Mouse (Mus musculus): ENCODE results near the gene Bex6. TPM values are rescaled to one million over a fixed set of nuclear protein-coding genes. Genes with fewer than 3 reads are reported as not detected.
A peak's percentile ranks its signal among the peaks of the same experiment; 100 is the strongest.

Bex6 gene
- not detected in 2 replicates for polyA plus RNA-seq (2016; fragmentation: Nextera tagmentation; extraction: Ambion mirVana)

DNA sequence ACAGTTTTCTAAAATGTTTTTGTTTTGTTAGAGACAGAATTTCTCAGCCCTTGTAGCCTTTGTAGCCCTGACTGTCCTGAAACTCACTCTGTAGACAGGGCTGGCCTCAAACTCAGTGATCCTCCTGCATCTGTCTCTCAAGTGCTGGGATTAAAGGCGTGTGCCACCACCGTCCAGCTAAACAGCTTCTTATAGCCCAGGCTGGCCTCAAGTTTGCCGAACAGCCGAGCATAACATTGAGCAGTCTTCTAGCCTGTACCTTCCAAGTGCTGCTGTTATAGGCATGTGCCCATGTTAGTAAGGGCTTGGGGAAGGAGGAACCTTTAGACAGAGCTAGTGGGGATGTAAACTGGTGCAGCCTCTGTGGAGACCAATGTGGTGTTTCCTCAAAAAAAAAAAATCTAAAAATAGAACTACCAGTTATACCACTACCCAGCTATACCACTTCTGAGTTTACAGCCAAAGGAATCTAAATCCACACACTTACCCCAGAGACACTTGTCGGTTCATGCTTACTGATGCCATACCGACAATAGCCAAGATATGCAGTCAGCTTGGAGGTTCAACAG lies at the start of gene Bex6:
TSS of gene Bex6 (plus strand) at position 491 of the 569 bp plus-strand sequence.
- no peaks in the 10 kb centered on the region for H3K36me3 ChIP-seq
- no peak for ATAC-seq (ENCODE audit: low FRiP score, low read depth)
- H3K4me3 ChIP-seq = no peak within 1 kb of the TSS
- H3K4me2 ChIP-seq (replicated peaks) = no peak within 1 kb of the TSS
- peaks cover 5% of the 10 kb centered on the region; the same call in 1 of the 2 replicates for H3K4me1 ChIP-seq
- no peaks in the 10 kb centered on the region for H3K27me3 ChIP-seq
- H3K9ac ChIP-seq (replicated peaks) = no peak within 1 kb of the TSS
- no peak within 1 kb of the TSS for H3K27ac ChIP-seq (replicated peaks)
- 89% methylated on average over 6 of the region's 6 CpGs for WGBS
- H3K9me3 ChIP-seq = no peaks in the 10 kb centered on the region

DNA sequence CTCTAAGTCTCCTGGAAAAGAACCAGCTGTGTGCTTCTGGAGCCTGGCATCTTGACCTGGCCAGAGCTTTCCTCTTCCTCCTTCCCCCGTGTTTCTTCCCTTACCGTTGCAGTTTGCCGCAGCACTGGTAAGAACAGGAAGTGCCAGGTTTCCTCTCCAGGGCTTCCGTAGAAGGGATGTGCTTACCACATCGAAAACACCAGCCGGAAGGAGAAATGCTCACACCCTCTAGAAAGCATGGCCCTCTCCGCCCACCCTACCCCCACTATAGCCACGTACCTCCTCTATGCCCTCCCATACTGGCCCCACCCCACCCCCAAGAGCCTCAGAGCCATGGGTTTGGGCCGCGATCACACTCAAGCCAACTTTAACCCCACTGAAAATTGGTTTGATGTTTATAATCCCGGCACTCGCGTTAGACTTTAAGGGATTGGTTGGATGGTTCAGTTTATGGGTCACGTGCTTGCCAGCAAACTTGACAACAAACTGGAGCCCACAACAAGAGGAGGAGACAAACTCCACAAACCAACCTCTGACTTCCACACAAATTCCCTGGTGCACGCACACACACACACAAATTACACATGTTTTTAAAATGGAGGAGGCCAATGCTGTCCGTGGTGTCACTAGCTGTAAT lies 49.3 kb upstream of the Bex6 start:
- no peak overlapping the region for H3K27ac ChIP-seq (replicated peaks)
- H3K4me1 ChIP-seq = no peaks in the 10 kb centered on the region
- H3K4me3 ChIP-seq = no peak overlapping the region
- ATAC-seq (ENCODE audit: low FRiP score, low read depth) = no peak
- H3K27me3 ChIP-seq = no peaks in the 10 kb centered on the region
- no peaks in the 10 kb centered on the region for H3K36me3 ChIP-seq
- no peak overlapping the region for H3K4me2 ChIP-seq (replicated peaks)
- H3K9ac ChIP-seq (replicated peaks) = no peak overlapping the region
- 78% methylated on average over 16 of the region's 16 CpGs for WGBS
- no peaks in the 10 kb centered on the region for H3K9me3 ChIP-seq

DNA sequence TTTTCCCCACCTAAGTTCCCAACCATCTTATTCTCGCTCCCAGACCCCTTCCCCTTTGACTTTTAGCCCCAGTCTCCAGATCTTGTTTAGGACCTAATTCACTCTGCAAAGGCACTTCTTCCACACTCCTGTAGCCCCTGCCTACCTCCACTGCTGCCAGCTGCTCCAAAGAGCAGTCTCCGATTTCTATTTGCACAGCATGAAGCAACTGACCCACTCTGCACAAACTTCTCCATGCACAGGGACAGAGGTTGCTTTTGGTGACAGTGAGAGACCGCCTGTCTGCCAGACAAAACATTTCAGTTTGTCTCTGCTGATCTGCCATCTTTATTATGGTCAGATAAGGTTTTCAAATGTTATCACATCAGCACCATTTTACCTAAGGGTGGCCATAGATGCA lies 46.5 kb upstream of the Bex6 start:
- Histone ChIP-seq H3K27ac (replicated peaks) (no peak overlapping the region), H3K9ac (replicated peaks) (no peak overlapping the region), H3K4me3 (no peak overlapping the region), H3K9me3 (no peaks in the 10 kb centered on the region), H3K27me3 (no peaks in the 10 kb centered on the region), H3K4me1 (no peaks in the 10 kb centered on the region), H3K4me2 (replicated peaks) (no peak overlapping the region), H3K36me3 (no peaks in the 10 kb centered on the region)
- no peak for ATAC-seq (ENCODE audit: low FRiP score, low read depth)
- 78% methylated on average over 3 of the region's 3 CpGs for WGBS

DNA sequence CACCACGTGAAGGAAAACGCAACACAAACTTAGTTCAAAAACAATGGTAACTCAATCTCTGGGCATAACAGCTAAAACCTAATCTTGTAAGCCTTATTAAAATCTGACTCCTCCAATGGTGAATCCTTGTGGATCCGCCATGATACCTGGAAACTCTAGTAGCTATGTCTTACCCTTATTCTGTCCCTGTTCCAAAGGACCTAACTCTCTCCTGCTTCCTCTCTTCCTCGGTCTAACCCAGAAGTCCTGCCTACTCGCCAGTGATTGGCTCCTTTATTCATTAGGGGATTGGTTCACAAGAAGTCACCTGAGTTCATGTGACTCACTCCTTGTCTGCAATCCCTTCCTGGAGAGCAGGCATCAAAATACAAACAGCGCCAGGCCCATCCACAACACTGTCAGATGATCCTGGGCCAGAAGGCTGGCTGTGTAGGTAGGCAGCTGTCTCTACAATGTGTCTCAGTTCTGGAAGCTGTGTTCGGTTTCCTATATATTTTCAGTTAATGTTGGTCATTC lies 43.7 kb upstream of the Bex6 start:
- no peak overlapping the region for H3K27ac ChIP-seq (replicated peaks)
- ATAC-seq (ENCODE audit: low FRiP score, low read depth) = no peak
- H3K4me1 ChIP-seq = no peaks in the 10 kb centered on the region
- no peak overlapping the region for H3K4me2 ChIP-seq (replicated peaks)
- H3K9ac ChIP-seq (replicated peaks) = no peak overlapping the region
- WGBS = 76% methylated on average over 7 of the region's 7 CpGs
- no peaks in the 10 kb centered on the region for H3K27me3 ChIP-seq
- H3K9me3 ChIP-seq = no peaks in the 10 kb centered on the region
- H3K36me3 ChIP-seq = no peaks in the 10 kb centered on the region
- H3K4me3 ChIP-seq = no peak overlapping the region

DNA sequence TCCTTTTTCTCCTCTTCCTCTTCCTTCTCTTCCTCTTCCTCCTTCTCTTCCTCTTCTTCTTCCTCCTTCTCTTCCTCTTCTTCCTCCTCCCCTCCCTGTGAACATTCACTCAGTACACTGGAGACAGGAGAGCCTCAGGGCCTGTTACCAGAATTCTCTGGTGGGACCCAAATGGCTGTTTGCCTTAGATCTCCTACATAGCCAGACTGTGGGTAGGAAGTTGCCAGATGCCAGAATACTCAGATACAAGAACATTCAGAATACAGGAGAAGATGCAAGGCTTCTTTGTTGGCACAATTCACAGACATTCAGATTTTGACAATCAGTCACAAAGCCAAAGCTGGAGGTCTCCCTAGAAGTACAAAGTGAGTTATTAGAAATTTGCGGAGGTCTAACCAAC lies 40.7 kb upstream of the Bex6 start:
- H3K27me3 ChIP-seq = no peaks in the 10 kb centered on the region
- H3K9me3 ChIP-seq = no peaks in the 10 kb centered on the region
- no peak overlapping the region for H3K27ac ChIP-seq (replicated peaks)
- 89% methylated on average over 1 of the region's 1 CpGs for WGBS
- ATAC-seq (ENCODE audit: low FRiP score, low read depth) = no peak
- H3K36me3 ChIP-seq = no peaks in the 10 kb centered on the region
- no peak overlapping the region for H3K9ac ChIP-seq (replicated peaks)
- H3K4me3 ChIP-seq = no peak overlapping the region
- H3K4me2 ChIP-seq (replicated peaks) = no peak overlapping the region
- H3K4me1 ChIP-seq = no peaks in the 10 kb centered on the region

DNA sequence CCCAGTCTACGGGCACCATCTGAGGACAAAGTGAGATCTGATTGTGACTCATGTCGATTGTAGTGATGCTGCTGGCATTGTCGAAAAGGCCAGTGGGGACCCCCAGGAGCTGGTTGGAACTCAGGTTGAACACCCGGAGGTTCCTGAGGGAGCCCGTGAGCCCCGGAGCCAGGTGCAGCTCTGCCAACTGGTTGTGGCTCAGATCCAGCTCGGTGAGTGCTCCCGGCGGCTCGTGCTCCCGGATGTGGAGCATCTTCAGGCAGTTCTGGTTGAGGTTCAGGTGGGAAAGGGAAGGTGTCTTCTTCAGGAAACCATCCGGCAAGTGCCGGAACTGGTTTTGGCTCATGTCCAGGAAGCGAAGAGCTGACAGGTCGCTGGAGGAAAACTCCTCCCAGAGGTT lies 35.9 kb upstream of the Bex6 start:
- H3K9me3 ChIP-seq = no peaks in the 10 kb centered on the region
- no peaks in the 10 kb centered on the region for H3K27me3 ChIP-seq
- no peaks in the 10 kb centered on the region for H3K36me3 ChIP-seq
- ATAC-seq (ENCODE audit: low FRiP score, low read depth) = no peak
- H3K4me3 ChIP-seq = no peak overlapping the region
- H3K4me2 ChIP-seq (replicated peaks) = no peak overlapping the region
- H3K27ac ChIP-seq (replicated peaks) = no peak overlapping the region
- H3K4me1 ChIP-seq = no peaks in the 10 kb centered on the region
- 96% methylated on average over 15 of the region's 15 CpGs for WGBS
- no peak overlapping the region for H3K9ac ChIP-seq (replicated peaks)

DNA sequence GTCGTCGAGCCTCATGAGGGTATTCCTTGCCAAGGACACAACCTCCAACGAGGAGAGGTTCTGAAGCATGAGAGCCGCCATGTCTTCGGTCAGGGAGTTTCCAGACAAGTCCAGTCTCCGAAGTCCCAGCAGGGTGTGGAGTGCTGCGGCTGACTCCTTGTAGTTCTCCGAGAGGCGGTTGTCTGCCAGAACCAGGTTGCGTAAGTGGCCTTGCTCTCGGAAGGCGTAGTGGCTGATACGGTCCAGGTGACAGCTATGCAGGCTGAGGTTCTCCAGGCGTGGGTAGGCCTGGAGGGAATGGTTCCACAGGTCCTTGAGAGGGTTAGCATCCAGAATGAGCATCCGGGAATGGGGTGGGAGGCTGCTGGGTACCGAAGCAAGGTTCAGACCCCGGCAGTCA lies 35.0 kb upstream of the Bex6 start:
- H3K27me3 ChIP-seq = no peaks in the 10 kb centered on the region
- no peak overlapping the region for H3K4me3 ChIP-seq
- no peaks in the 10 kb centered on the region for H3K9me3 ChIP-seq
- WGBS = 92% methylated on average over 17 of the region's 17 CpGs
- H3K4me2 ChIP-seq (replicated peaks) = no peak overlapping the region
- H3K36me3 ChIP-seq = no peaks in the 10 kb centered on the region
- H3K27ac ChIP-seq (replicated peaks) = no peak overlapping the region
- no peaks in the 10 kb centered on the region for H3K4me1 ChIP-seq
- no peak for ATAC-seq (ENCODE audit: low FRiP score, low read depth)
- H3K9ac ChIP-seq (replicated peaks) = no peak overlapping the region

DNA sequence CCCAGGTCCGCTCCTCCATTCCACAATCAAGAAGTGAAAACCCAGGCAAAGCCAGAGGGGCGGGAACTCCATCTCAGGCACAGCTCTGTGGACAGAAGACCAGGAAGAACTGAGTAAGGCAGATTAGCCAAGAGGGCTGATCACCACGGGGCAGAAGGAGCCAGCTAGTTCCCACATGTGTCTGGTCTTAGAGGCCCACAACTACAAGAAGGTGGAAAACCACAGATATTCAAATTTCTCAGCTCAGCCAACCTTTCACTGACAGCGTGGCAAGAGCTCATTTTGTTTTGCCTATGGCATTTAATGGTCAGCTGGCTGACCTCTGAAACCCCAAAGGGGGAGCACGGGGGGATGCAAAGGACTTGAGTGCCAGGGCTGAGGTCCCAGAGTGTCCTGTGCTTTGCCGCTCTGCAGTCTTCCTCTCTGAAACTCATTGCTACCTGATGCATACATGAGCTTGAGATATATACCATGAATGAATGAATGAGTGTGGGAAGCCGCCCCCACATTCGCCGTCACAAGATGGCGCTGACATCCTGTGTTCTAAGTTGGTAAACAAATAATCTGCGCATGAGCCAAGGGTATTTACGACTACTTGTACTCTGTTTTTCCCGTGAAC lies 31.9 kb upstream of the Bex6 start:
- no peaks in the 10 kb centered on the region for H3K27me3 ChIP-seq
- no peaks in the 10 kb centered on the region for H3K36me3 ChIP-seq
- 0 out of 2 replicates have a peak, but pooled peaks have one; percentile 23 for ATAC-seq (ENCODE audit: low FRiP score, low read depth)
- H3K9ac ChIP-seq (replicated peaks) = no peak overlapping the region
- no peak overlapping the region for H3K4me3 ChIP-seq
- no peaks in the 10 kb centered on the region for H3K4me1 ChIP-seq
- WGBS = 54% methylated on average over 12 of the region's 13 CpGs
- peak overlapping the region; percentile 34 for H3K4me2 ChIP-seq (replicated peaks)
- H3K9me3 ChIP-seq = no peaks in the 10 kb centered on the region
- no peak overlapping the region for H3K27ac ChIP-seq (replicated peaks)

DNA sequence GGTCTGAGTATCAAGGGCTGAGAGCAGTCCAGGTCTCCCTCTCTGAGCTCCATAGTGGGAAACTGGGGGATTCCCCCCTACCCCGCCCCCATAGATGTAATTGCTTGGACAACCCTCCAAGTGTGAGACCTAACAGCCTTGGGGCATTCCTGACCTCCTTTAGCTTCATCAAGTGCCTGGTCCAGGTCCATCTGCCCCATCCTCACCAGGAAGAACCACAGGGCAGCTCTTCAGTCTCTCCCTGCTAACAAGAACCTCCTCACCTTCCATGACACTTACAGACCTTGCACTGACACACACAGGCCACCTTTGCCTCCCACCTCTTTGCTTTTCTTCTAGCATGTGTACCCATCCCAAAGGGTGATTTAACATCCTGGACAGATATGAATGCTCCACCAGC lies 25.6 kb upstream of the Bex6 start:
- Histone ChIP-seq H3K27ac (replicated peaks) (no peak overlapping the region), H3K4me3 (no peak overlapping the region), H3K4me1 (no peaks in the 10 kb centered on the region), H3K27me3 (no peaks in the 10 kb centered on the region), H3K36me3 (no peaks in the 10 kb centered on the region), H3K4me2 (replicated peaks) (no peak overlapping the region), H3K9me3 (no peaks in the 10 kb centered on the region), H3K9ac (replicated peaks) (no peak overlapping the region)
- WGBS = 92% methylated on average over 1 of the region's 1 CpGs
- ATAC-seq (ENCODE audit: low FRiP score, low read depth) = no peak

DNA sequence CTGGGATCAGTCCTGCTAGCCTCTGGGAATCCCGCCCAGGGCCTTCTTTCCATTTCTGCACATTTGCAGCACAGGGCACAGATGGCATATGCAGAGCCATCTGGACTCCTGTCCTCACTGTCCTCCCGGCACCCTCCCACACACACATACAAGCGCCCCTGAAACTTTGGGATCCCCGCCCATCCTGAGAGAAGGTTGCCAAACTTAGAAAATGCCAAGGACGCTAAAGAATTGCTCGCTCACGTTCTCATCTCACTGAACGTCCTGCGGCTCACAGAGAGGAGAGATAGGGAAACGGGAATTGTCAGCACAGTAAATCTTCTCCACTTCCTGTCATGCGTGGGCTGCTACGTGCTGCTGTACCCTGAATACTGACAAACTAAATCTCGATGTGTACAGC lies 25.2 kb upstream of the Bex6 start:
- H3K4me3 ChIP-seq = no peak overlapping the region
- no peaks in the 10 kb centered on the region for H3K36me3 ChIP-seq
- no peak overlapping the region for H3K4me2 ChIP-seq (replicated peaks)
- no peak for ATAC-seq (ENCODE audit: low FRiP score, low read depth)
- WGBS = 88% methylated on average over 13 of the region's 13 CpGs
- H3K27ac ChIP-seq (replicated peaks) = no peak overlapping the region
- H3K9me3 ChIP-seq = no peaks in the 10 kb centered on the region
- H3K27me3 ChIP-seq = no peaks in the 10 kb centered on the region
- H3K9ac ChIP-seq (replicated peaks) = no peak overlapping the region
- H3K4me1 ChIP-seq = no peaks in the 10 kb centered on the region

DNA sequence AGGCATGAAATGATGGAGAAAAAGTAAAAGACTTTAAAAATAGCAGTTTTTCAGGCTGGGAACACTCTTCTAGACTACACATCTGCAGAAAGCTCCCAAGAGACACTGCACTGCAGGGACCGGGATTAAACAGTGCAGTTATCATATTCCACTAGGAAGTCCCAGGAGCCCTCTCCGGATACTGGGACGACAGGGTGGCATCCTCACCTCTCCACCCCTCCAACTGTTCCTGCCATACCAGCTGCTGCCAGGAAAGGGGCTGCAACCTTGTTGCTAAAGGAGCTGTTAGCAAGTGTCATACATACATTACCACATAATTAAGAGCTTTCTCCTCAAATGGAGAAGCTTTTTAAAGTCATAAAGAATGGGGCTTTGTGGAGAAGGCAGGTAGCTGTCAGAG lies 22.9 kb upstream of the Bex6 start:
- Histone ChIP-seq H3K36me3 (no peaks in the 10 kb centered on the region), H3K27ac (replicated peaks) (no peak overlapping the region), H3K27me3 (no peaks in the 10 kb centered on the region), H3K9ac (replicated peaks) (no peak overlapping the region), H3K4me2 (replicated peaks) (no peak overlapping the region), H3K4me1 (no peaks in the 10 kb centered on the region), H3K9me3 (no peaks in the 10 kb centered on the region), H3K4me3 (no peak overlapping the region)
- WGBS = 64% methylated on average over 3 of the region's 3 CpGs
- ATAC-seq (ENCODE audit: low FRiP score, low read depth) = no peak

DNA sequence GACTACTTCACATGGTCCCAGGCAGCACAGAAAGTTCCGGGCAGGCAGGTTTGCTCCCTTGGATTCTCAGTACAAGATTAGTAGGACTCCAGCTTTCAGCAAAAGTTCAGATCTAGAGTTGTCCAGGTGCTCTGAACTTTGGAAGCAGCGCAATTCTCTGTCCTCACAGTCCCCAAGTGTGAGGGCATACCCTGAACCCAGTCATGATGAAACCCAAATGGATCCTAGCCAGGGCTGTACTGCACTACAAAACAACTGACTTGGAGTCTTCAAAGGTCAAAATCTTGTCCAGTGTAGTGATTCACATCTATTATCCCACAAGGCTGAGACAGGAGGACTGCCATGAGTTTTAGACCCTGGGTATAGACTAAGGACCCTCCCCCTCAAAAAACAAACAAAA lies 22.3 kb upstream of the Bex6 start:
- no peaks in the 10 kb centered on the region for H3K4me1 ChIP-seq
- H3K27ac ChIP-seq (replicated peaks) = no peak overlapping the region
- H3K4me2 ChIP-seq (replicated peaks) = no peak overlapping the region
- H3K36me3 ChIP-seq = no peaks in the 10 kb centered on the region
- H3K4me3 ChIP-seq = no peak overlapping the region
- no peak overlapping the region for H3K9ac ChIP-seq (replicated peaks)
- ATAC-seq (ENCODE audit: low FRiP score, low read depth) = no peak
- 91% methylated on average over 2 of the region's 2 CpGs for WGBS
- no peaks in the 10 kb centered on the region for H3K9me3 ChIP-seq
- H3K27me3 ChIP-seq = no peaks in the 10 kb centered on the region

All from midbrain, embryonic 12.5 days (tissue).